Mouse (Mus musculus): Measurements from ENCODE around the gene Olfr669.

- TF ChIP-seq GATA1 (IDR thresholded peaks at IDR 0.05; ENCODE audit: low read length) (no peak), TAL1 (IDR thresholded peaks at IDR 0.05; ENCODE audit: low read length) (no peak)
Observed at GRCm38 (mm10) chr7:104895852-104896251, 38.2 kb upstream of the Olfr669 start, which contains the start of gene Olfr666.
